Mouse (Mus musculus) testis, adult 2 months (tissue): ENCODE data around the gene Dsn1.

Experiments
- CTCF ChIP-seq: fragments of 200-500 bp; IDR thresholded peaks from 2 replicates; pipeline ENCODE4 v1.5.1; 2012; ENCODE audit warnings: low read depth, mild to moderate bottlenecking, inconsistent platforms, low read length, moderate library complexity; ENCODE audit not compliant: control insufficient read depth, insufficient read depth, insufficient replicate concordance
- POLR2A ChIP-seq: fragments of 200-500 bp; IDR thresholded peaks from 2 replicates; pipeline ENCODE4 v1.6.1; 2012; ENCODE audit warnings: low read depth, mild to moderate bottlenecking, inconsistent platforms, low read length, moderate library complexity; ENCODE audit not compliant: control insufficient read depth

GRCm38 (mm10) chr2:156996576-156996975, 10.4 kb downstream of the Dsn1 start:
- no peak for TF ChIP-seq POLR2A
- TF ChIP-seq CTCF: peak; percentile 24; the same call in 1 of the 2 replicates
